Mouse (Mus musculus) embryonic facial prominence, embryonic 10.5 days (tissue): ENCODE data around the gene 3110082J24Rik. TPM values are rescaled to one million over a fixed set of nuclear protein-coding genes. Genes with fewer than 3 reads are reported as not detected.

Source experiments
- polyA plus RNA-seq: library from polyadenylated mRNA; unstranded; fragments of >200 nt; fragmentation: Nextera tagmentation; extraction: Ambion mirVana; gene quantifications from 2 replicates; pipeline ENCODE4 v1.2.1, GENCODE M21; 2016

The 3110082J24Rik gene
- polyA plus RNA-seq, 1 experiment from 2014 or later, result 0.65 TPM

Other genes starting within 250 kb of the 3110082J24Rik start
- gene Il6, start 93.0 kb downstream of the 3110082J24Rik start, polyA plus RNA-seq, result not detected in 2 replicates
- gene Tyms, start 32.5 kb downstream of the 3110082J24Rik start, polyA plus RNA-seq, result 379 and 382 TPM in 2 replicates
- 1.7 and 2.1 TPM in 2 replicates for gene Garem2, start 925 bp downstream of the 3110082J24Rik start, polyA plus RNA-seq
- 102 and 114 TPM in 2 replicates for gene Hadha, start 49.1 kb upstream of the 3110082J24Rik start, polyA plus RNA-seq
- gene Hadhb, start 49.2 kb upstream of the 3110082J24Rik start, polyA plus RNA-seq, result 107 and 109 TPM in 2 replicates
- gene Adgrf3, start 99.6 kb upstream of the 3110082J24Rik start, polyA plus RNA-seq, result not detected in 2 replicates
- 21.0 and 21.7 TPM in 2 replicates for gene Selenoi, start 126.5 kb upstream of the 3110082J24Rik start, polyA plus RNA-seq
- gene Drc1, start 175.3 kb upstream of the 3110082J24Rik start, polyA plus RNA-seq, result 0.22 and 0.25 TPM in 2 replicates